Mouse (Mus musculus) liver, embryonic 14.5 days (tissue): ENCODE data around the gene Slc8b1.

ENCODE experiments used
- CTCF ChIP-seq: IDR thresholded peaks from 2 replicates; pipeline ENCODE4 v1.5.1; 2016; ENCODE audit warnings: antibody characterized with exemption, low read depth, control low read depth
- EP300 ChIP-seq: IDR thresholded peaks from 2 replicates; pipeline ENCODE4 v1.6.1; 2016; ENCODE audit warnings: antibody characterized with exemption, low read depth

DNA sequence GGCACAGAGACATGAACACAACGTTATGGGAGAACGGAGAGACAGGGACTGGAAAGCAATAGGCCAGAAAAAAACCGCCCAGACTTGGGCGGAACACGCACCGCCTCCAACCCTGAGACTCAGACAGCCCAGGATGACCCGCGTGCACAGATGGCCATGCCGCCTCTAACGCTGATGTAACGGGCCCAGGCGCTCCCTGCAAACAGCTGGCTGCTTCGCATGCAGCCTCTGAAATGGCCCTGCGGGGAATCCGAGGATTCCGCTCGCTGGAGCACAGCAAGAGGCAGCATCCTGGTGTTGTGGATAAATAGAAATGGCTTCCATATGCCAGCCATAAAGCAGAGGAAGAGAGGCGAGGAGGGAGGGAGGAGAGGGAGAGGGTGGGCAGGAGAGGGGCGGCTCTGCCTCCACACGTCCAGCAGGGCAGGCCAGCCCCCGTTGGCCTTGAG lies 56.3 kb downstream of the Slc8b1 start:
- TF ChIP-seq CTCF (no peak), EP300 (no peak)
